Mouse (Mus musculus) hindbrain, embryonic 15.5 days (tissue): ENCODE measurements around the gene Bbip1. TPM values are rescaled to one million over a fixed set of nuclear protein-coding genes. Genes with fewer than 3 reads are reported as not detected.
"Not testable (repeated sequence)": the region's sequence is repeated elsewhere in the genome, so short reads cannot be mapped to it uniquely, and the experiment has no call there.

Experiments
- ATAC-seq: fragments of 200-750 bp; cut with Nextera tagmentation; 2 replicates; pipeline ENCODE4 v1.8.0; 2017; ENCODE audit warnings: low read depth, moderate number of reproducible peaks, moderate TSS enrichment; ENCODE audit not compliant: low FRiP score
- H3K27ac ChIP-seq: fragments of 300-500 bp; sonication (generic); replicated peaks from 2 replicates; pipeline ENCODE4 v1.5.1; 2015; ENCODE audit warnings: mild to moderate bottlenecking, inconsistent platforms
- H3K27me3 ChIP-seq: fragments of 300-500 bp; sonication (generic); 2 replicates; pipeline ENCODE4 v1.6.1; 2015; ENCODE audit warnings: control low read depth, inconsistent platforms
- H3K36me3 ChIP-seq: fragments of 300-500 bp; sonication (generic); 2 replicates; pipeline ENCODE4 v1.6.1; 2015; ENCODE audit warnings: control low read depth, inconsistent platforms
- H3K4me1 ChIP-seq: fragments of 300-500 bp; sonication (generic); replicated peaks from 2 replicates; pipeline ENCODE4 v1.6.1; 2015; ENCODE audit warnings: control low read depth, inconsistent platforms
- H3K4me2 ChIP-seq: fragments of 300-500 bp; sonication (generic); 2 replicates; pipeline ENCODE4 v1.6.1; 2015; ENCODE audit warnings: moderate library complexity, mild to moderate bottlenecking, inconsistent platforms
- H3K4me3 ChIP-seq: fragments of 300-500 bp; sonication (generic); 2 replicates; pipeline ENCODE4 v1.5.1; 2015; ENCODE audit warnings: mild to moderate bottlenecking, inconsistent platforms
- H3K9ac ChIP-seq: fragments of 300-500 bp; sonication (generic); 2 replicates; pipeline ENCODE4 v1.6.1; 2015; ENCODE audit warnings: inconsistent platforms
- H3K9me3 ChIP-seq: fragments of 300-500 bp; sonication (generic); 2 replicates; pipeline ENCODE4 v1.6.1; 2016; ENCODE audit warnings: control low read depth, inconsistent platforms
- WGBS: fragments of 180-500 bp; shearing (Covaris S2); methylation state at CpG from one replicate; pipeline ENCODE4 v1.1.7; 2015; 5-methylcytosine and 5-hydroxymethylcytosine counted together
- polyA plus RNA-seq: library from polyadenylated mRNA; unstranded; fragments of >200 nt; fragmentation: Nextera tagmentation; extraction: Ambion mirVana; gene quantifications from 2 replicates; pipeline ENCODE4 v1.2.1, GENCODE M21; 2015

Gene Bbip1
- polyA plus RNA-seq, 1 experiment from 2014 or later = 132 TPM

DNA sequence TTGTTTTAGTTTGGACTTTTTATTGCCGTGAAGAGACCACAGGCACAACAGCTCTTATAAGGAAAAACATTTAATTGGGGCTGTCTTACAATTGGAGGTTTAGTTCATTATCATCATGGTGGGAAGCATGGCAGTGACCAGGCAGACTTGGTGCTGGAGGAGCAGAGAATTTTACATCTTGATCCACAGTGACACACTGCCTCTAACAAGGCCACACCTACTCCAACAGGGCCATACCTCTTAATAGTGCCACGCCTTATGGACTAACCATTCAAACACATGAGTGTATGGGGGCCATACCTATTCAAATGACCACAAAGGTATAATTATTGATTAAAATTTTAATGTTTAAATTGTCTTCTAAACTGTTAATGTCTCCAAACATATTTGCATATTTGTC, 13.1 kb upstream of the Bbip1 start:
- H3K27me3 ChIP-seq = no peaks in the 10 kb centered on the region
- 91% methylated on average over 2 of the region's 2 CpGs for WGBS
- H3K4me2 ChIP-seq = no peak overlapping the region
- H3K4me3 ChIP-seq = no peak overlapping the region
- no peaks in the 10 kb centered on the region for H3K9me3 ChIP-seq
- no peak overlapping the region for H3K9ac ChIP-seq
- ATAC-seq = no peak
- H3K36me3 ChIP-seq = no peaks in the 10 kb centered on the region
- H3K27ac ChIP-seq = no peak overlapping the region
- H3K4me1 ChIP-seq = no peaks in the 10 kb centered on the region

DNA sequence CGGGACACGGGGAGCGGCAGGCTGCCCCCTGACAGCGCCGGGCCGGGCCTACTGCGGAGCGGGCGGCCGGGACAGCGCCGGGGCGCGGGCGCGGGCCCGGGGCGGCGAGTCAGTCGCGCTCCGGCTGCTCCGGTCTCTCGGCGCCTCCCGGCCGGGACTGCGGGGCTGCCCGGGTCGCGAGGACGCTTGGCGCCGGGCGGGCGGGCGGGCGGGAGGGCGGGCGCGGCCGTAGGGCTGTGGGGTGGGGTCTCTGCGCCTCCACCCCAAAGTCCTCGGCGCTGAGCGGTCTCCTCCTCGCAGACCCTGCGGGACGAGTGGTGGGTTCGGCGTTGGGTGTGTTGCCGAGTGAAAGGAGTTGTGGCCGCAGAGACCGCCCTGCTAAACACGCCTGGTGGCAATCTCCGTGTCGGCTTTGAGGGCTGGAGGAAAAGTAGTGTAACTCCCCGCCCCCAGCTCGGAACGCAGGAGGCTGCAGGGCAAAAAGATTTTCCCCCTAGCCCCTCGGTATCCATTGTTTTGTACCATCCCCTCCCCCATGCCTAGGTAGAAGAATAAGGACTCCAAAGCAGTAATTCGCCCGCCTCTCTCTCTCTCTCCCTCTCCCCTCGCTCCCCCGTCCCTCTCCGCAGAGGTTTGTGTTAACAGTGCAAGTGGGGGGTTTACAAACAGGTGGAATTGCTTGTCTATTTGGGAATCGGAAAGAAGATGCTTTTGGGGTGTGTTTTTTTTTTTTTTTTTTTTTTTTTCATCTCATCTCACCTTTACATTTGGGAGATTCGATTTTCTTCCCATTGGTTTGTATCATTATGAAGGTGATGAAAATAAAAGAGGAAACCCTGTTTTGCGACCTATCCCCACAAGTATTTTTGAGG, 980 bp upstream of the Bbip1 start:
- Histone ChIP-seq H3K27me3 (no peaks in the 10 kb centered on the region), H3K9ac (peak overlapping the region; percentile 91), H3K4me2 (peak overlapping the region; percentile 63), H3K4me3 (peak overlapping the region; percentile 95), H3K36me3 (no peaks in the 10 kb centered on the region), H3K9me3 (no peaks in the 10 kb centered on the region), H3K27ac (peak overlapping the region; percentile 98), H3K4me1 (peaks cover 32% of the 10 kb centered on the region)
- peak; percentile 10; the same call in 1 of the 2 replicates for ATAC-seq
- WGBS = under 1% methylated on average over 30 of the region's 69 CpGs

GRCm38 (mm10) chr19:53944786-53945169, 351 bp upstream of the Bbip1 start:
- Histone ChIP-seq H3K4me3 (peak overlapping the region; percentile 95), H3K27ac (peak overlapping the region; percentile 98), H3K36me3 (no peaks in the 10 kb centered on the region), H3K4me1 (peaks cover 32% of the 10 kb centered on the region), H3K9ac (peak overlapping the region; percentile 91), H3K9me3 (no peaks in the 10 kb centered on the region), H3K27me3 (no peaks in the 10 kb centered on the region), H3K4me2 (peak overlapping the region; percentile 63)
- 0% methylated on average over 20 of the region's 47 CpGs for WGBS
- no peak; the same call in 1 of the 2 replicates for ATAC-seq

DNA sequence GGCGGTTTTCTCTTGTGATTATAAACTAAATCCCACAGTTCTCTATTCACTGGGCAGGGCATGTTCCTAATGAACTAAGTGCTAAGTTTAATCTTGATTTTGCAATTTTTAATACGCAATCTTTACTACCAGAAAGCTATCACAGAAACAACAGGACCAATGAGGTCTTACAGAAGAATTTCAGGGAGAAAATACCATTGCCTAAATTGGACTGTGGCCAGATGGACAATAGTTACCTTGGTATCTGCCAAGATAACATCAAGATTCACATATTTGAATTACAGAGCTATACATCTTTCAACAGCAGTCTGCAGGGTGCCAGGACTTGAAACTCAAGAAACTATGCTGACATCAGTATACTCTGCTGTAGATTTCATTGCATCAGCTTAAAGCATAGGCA, 2.1 kb downstream of the Bbip1 start:
- Histone ChIP-seq H3K27ac (no peak overlapping the region), H3K27me3 (no peaks in the 10 kb centered on the region), H3K4me2 (peak overlapping the region; percentile 60), H3K9me3 (no peaks in the 10 kb centered on the region), H3K4me1 (peaks cover 27% of the 10 kb centered on the region), H3K9ac (peak overlapping the region; percentile 69; the same call in 1 of the 2 replicates), H3K36me3 (peaks cover 16% of the 10 kb centered on the region), H3K4me3 (peak overlapping the region; percentile 95; the same call in 1 of the 2 replicates)
- 97% methylated on average over 2 of the region's 2 CpGs for WGBS
- ATAC-seq = no peak

DNA sequence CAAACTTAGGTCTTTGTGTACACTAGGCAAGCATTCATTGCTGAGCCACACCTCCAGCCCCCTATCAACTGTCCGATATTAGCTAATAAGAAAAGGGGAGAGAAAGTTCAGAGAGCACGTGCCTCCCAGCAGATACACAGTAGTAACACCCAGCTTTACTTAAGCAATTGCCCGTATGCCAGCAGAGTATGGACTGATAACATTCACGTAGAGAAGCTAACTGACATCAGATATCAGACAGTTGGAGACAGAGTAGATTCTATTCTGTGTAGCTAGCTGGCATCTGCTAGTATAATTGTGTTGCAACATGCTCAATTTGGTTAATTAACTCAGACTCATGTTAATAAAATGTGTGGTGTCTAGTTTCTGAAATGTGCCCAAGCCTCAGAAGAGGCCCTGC, 3.3 kb downstream of the Bbip1 start:
- WGBS = 89% methylated on average over 4 of the region's 4 CpGs

GRCm38 (mm10) chr19:53939467-53939866, 5.0 kb downstream of the Bbip1 start:
- Histone ChIP-seq H3K9ac (no peak overlapping the region), H3K4me3 (no peak overlapping the region), H3K9me3 (no peaks in the 10 kb centered on the region), H3K27me3 (no peaks in the 10 kb centered on the region), H3K4me1 (peaks cover 15% of the 10 kb centered on the region), H3K36me3 (peaks cover 16% of the 10 kb centered on the region), H3K27ac (no peak overlapping the region), H3K4me2 (no peak overlapping the region)
- no peak for ATAC-seq
- WGBS = 89% methylated on average over 4 of the region's 4 CpGs

More for the DNA sequence above, 3.3 kb downstream of the Bbip1 start:
- H3K4me1 ChIP-seq = peaks cover 19% of the 10 kb centered on the region
- no peak overlapping the region for H3K27ac ChIP-seq
- no peak for ATAC-seq
- no peak overlapping the region for H3K4me2 ChIP-seq
- no peak overlapping the region for H3K4me3 ChIP-seq
- no peaks in the 10 kb centered on the region for H3K27me3 ChIP-seq
- H3K9ac ChIP-seq = no peak overlapping the region
- no peaks in the 10 kb centered on the region for H3K9me3 ChIP-seq
- peaks cover 16% of the 10 kb centered on the region for H3K36me3 ChIP-seq

GRCm38 (mm10) chr19:53934046-53934445, 10.4 kb downstream of the Bbip1 start:
- H3K9ac ChIP-seq = no peak overlapping the region
- no peaks in the 10 kb centered on the region for H3K9me3 ChIP-seq
- H3K4me1 ChIP-seq = no peaks in the 10 kb centered on the region
- H3K27me3 ChIP-seq = no peaks in the 10 kb centered on the region
- peaks cover 37% of the 10 kb centered on the region for H3K36me3 ChIP-seq
- H3K4me2 ChIP-seq = no peak overlapping the region
- no peak overlapping the region for H3K4me3 ChIP-seq
- no peak overlapping the region for H3K27ac ChIP-seq
- no peak for ATAC-seq

GRCm38 (mm10) chr19:53933050-53933449, 11.4 kb downstream of the Bbip1 start:
- Histone ChIP-seq H3K4me3 (no peak overlapping the region), H3K27me3 (no peaks in the 10 kb centered on the region), H3K9ac (no peak overlapping the region), H3K4me2 (no peak overlapping the region), H3K27ac (no peak overlapping the region), H3K4me1 (no peaks in the 10 kb centered on the region), H3K9me3 (no peaks in the 10 kb centered on the region), H3K36me3 (peaks cover 34% of the 10 kb centered on the region)
- ATAC-seq = no peak

DNA sequence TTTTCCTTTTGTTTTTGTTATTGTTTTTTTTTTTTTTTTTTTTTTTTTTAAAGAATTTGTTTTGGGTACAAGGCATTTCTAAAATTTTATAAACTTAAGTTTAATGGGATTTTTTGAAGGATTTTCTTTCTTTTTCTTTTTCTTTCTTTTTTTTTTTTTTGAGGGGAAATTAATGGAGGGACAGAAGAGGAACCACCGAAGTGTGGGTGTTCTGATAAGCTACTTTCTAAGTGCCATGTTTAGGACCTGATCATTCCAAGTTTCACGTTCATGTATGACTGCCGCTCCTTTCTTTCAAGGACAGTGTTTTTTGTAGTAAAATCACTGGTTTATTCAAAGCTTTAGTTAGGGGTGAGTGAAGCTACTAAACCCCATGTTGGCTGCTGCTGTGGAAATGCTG, 15.2 kb downstream of the Bbip1 start:
- H3K27me3 ChIP-seq = no peaks in the 10 kb centered on the region
- no peak overlapping the region for H3K4me2 ChIP-seq
- no peak for ATAC-seq
- H3K9me3 ChIP-seq = no peaks in the 10 kb centered on the region
- no peaks in the 10 kb centered on the region for H3K4me1 ChIP-seq
- H3K9ac ChIP-seq = no peak overlapping the region
- 94% methylated on average over 3 of the region's 3 CpGs for WGBS
- no peak overlapping the region for H3K4me3 ChIP-seq
- peaks cover 44% of the 10 kb centered on the region for H3K36me3 ChIP-seq
- H3K27ac ChIP-seq = no peak overlapping the region

GRCm38 (mm10) chr19:53926705-53927104, 17.7 kb downstream of the Bbip1 start:
- H3K9me3 ChIP-seq = no peaks in the 10 kb centered on the region
- peaks cover 42% of the 10 kb centered on the region for H3K36me3 ChIP-seq
- H3K27ac ChIP-seq = no peak overlapping the region
- H3K4me3 ChIP-seq = no peak overlapping the region
- no peak for ATAC-seq
- no peak overlapping the region for H3K4me2 ChIP-seq
- no peaks in the 10 kb centered on the region for H3K27me3 ChIP-seq
- WGBS = 98% methylated on average over 1 of the region's 1 CpGs
- H3K9ac ChIP-seq = no peak overlapping the region
- H3K4me1 ChIP-seq = no peaks in the 10 kb centered on the region

- no peak overlapping the region for H3K9ac ChIP-seq
- no peak overlapping the region for H3K4me3 ChIP-seq
- ATAC-seq = no peak
- no peak overlapping the region for H3K4me2 ChIP-seq
- peaks cover 39% of the 10 kb centered on the region for H3K36me3 ChIP-seq
- WGBS = 87% methylated on average over 2 of the region's 2 CpGs
- no peaks in the 10 kb centered on the region for H3K27me3 ChIP-seq
- H3K4me1 ChIP-seq = no peaks in the 10 kb centered on the region
- H3K9me3 ChIP-seq = no peaks in the 10 kb centered on the region
- no peak overlapping the region for H3K27ac ChIP-seq
These were observed 19.1 kb downstream of the Bbip1 start for GRCm38 (mm10) chr19:53925338-53925751.

DNA sequence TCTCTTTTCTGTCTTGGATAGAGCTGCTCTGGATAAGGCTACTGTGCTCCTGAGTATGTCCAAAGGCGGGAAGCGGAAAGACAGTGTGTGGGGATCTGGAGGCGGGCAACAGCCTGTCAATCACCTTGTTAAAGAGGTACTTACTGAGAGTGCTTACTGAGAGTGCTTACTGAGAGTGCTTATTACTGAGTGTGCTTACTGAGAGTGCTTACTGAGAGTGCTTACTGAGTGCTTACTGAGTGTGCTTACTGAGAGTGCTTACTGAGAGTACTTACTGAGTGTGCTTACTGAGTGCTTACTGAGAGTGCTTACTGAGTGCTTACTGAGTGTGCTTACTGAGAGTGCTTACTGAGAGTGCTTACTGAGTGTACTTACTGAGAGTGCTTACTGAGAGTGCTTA, 22.4 kb downstream of the Bbip1 start:
- not testable (repeated sequence) for H3K4me1 ChIP-seq, H3K4me3 ChIP-seq, H3K27me3 ChIP-seq, H3K9ac ChIP-seq, H3K27ac ChIP-seq, ATAC-seq, H3K9me3 ChIP-seq, H3K4me2 ChIP-seq
- H3K36me3 ChIP-seq = peaks cover 46% of the 10 kb centered on the region
- WGBS = 87% methylated on average over 3 of the region's 3 CpGs

DNA sequence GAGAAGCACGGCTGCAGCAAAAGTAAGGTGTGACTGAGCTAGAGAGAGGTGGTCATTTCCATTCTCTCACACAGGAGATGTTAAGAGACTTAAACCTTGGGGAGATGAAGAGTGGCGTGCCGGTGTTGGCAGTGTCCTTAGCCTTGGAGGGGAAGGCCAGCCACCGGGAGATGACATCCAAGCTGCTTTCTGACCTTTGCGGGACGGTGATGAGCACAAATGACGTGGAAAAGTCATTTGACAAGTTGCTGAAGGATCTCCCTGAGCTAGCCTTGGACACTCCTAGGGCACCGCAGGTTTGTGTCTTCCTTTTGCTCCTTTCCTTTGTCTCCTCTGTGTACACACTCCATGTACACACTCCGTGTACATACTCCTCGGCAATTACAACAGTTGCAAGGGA, 24.9 kb downstream of the Bbip1 start:
- 92% methylated on average over 10 of the region's 10 CpGs for WGBS
- Histone ChIP-seq H3K36me3 (peaks cover 49% of the 10 kb centered on the region), H3K4me1 (no peaks in the 10 kb centered on the region)

More for the DNA sequence above, 24.9 kb downstream of the Bbip1 start:
- H3K27ac ChIP-seq = no peak overlapping the region
- H3K9ac ChIP-seq = no peak overlapping the region
- H3K9me3 ChIP-seq = no peaks in the 10 kb centered on the region
- ATAC-seq = no peak
- no peak overlapping the region for H3K4me2 ChIP-seq
- H3K27me3 ChIP-seq = no peaks in the 10 kb centered on the region
- H3K4me3 ChIP-seq = no peak overlapping the region
